Mouse (Mus musculus) right cerebral cortex, postnatal 25 days (tissue): ENCODE data around the gene Aida.
"Not testable (repeated sequence)": the region's sequence is repeated elsewhere in the genome, so short reads cannot be mapped to it uniquely, and the experiment has no call there.

Source experiments
- DNase-seq: peaks from one replicate; pipeline ENCODE4 v3.0.0; 2022

Aida gene

DNA sequence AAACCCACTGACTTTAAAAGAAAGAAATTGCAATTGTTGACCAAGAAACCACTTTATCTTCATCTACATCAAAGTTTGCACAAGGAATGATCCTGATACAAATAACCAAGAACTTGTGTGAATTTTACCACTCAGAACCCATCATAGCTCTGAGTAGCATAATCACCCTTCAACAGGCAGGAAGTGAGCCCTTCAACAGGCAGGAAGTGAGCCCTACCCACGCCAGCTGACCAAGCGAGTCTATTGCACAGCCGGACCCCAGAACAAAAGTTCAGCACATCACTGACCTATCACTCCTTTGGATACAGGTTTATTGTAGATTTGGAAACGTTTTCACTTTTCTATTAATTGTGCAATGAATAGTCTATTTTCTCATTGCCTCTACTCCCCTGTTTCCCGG, 26.1 kb downstream of the Aida start:
- DNase-seq = not testable (repeated sequence)

DNA sequence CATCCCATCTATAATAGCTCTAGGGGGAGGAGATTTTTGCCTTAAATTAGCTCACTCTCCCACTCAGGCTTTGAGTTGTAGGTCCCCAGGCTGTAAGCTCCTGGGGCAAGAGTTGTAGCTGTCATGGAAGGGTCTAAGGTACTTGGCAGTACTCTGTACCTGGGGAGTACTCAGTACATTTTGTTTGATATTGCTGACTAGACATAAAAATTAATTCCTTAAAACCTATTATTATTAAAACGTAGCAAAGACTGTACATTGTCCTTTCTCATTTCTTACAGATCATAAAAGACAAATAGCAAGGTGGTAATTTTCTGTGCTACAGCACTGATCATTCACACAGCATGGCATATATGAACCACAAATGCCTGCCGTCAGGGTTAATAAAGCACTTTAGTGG, 27.5 kb downstream of the Aida start:
- DNase-seq = no peak

DNA sequence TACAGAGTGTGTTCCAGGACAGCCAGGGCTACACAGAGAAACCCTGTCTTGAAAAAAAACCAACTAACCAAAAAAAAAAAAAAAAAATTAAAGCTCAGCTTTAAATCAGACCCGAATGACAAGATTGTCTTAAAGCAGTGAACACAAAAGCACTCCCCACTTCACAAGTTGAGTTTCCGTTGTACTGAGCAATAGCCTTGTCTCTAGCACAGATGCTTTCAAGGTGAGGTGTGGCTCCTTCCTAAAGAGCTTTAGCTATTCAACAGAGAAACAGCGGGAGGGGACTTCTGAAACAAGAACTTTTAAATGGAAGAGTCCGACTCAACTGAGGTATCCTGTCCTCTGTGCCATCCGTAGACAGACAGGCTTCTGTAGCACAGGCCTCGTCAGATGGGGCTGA, 28.0 kb downstream of the Aida start:
- no peak for DNase-seq

DNA sequence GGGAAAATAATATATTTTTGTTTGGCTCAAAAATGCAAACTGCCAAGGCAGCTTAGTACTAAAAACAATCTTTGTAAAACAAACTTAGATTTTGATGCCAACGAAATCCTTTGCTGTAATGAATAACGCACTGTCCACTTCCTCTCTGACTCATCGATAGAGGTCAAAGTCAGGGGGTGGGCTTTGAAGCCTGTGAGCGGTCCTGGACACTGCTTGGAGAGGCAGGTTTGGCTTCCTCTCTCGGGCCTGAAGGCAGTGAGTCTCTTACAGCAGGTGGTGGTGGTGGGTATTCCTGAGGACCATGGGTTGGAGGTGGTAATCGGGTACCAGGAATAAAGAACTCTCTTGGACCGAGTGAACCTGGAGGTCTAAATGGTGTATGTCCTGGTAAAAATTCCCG, 30.8 kb downstream of the Aida start:
- DNase-seq = no peak

DNA sequence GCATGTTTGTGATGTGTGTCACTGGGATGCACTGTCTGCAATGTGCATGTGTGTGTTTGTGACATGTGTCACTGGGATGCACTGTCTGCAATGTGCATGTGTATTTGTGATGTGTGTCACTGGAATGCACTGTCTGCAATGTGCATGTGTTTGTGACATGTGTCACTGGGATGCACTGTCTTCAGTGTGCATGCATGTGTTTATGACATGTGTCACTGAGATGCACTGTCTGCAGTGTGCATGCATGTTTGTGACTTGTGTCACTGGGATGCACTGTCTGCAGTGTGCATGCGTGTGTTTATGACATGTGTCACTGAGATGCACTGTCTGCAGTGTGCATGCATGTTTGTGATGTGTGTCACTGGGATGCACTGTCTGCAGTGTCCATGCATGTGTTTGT, 46.5 kb downstream of the Aida start:
- DNase-seq = not testable (repeated sequence)

DNA sequence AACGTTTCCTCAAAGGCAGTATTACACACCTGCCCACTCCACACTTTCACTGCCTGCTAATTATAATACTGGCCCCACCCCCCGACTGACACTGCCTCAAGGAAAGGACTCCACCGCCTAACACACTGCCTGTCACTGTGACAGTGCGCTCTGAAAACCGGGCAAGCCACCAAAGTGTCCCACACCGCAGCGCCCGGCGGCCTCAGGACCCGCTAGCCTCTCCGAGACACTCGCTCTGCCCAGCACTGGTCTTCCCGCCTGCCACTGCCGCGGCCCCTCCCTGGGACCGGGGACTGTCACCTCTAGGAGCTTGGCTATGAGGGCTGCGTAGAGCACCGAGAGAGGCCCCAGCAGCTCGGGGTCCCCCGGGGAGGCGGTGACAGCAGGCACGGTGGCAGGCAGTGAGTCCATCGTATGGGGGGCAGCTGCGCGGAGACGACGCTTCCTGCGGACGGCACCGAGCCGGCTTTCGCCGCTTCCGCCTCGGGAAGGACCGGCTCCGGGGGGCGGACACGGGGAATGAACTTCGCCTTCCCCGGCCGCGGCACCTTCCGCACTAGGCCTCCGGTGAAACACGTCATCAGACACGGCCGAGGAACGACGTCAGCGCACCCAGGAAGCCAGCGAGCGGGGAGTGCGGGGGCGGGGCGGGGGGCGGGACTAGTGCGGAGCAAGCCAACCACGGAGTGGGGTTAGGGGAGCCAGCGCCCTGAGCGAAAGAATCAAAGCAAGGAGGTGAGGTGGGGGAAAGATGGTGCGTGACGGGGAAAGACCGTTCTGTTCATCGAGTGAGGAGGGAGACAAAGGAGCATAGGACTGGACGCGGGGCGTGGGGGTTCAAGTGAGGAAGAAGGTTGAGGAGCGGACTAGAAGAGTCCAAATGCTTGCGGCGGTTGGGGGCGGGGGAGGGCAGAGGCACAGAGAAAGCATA, 48.8 kb downstream of the Aida start:
- DNase-seq = peak; percentile 89

DNA sequence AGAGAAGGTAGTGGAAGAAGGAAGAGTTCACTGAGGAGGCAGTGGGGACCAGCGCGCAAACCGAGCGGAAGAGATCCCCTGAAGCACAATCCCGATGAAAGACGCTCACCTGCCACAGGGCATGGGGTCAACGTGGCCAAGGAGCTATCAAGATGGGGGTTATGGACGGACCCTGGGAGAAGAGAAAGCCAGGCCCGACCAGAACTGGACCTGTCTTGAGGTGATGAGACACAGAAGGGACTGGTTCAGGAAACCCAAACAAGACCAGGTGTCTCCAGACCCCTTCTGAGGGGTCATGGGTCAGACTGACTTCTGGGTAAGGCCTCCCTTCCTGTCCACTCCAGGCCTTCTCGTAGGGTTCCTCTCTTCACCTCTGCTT, 49.4 kb downstream of the Aida start:
- DNase-seq = peak; percentile 14

DNA sequence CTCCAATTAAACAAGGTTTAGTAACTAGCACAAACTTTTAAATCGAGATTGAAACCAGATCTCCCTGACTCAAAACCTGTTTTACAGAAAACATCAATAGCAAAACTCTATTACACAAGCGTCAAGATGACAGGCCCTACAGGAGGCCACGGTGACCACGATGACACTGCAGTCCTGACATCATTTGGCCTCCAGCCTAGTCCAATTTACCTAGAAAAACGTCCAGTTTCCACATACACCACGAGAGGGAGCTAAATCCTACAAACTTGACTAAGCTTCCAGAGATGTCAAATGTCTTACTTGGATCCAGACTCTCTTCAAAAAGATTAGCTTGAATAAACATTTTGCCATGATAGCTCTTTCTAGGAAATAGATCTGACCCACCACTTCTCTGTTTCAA, 53.5 kb downstream of the Aida start:
- no peak for DNase-seq

DNA sequence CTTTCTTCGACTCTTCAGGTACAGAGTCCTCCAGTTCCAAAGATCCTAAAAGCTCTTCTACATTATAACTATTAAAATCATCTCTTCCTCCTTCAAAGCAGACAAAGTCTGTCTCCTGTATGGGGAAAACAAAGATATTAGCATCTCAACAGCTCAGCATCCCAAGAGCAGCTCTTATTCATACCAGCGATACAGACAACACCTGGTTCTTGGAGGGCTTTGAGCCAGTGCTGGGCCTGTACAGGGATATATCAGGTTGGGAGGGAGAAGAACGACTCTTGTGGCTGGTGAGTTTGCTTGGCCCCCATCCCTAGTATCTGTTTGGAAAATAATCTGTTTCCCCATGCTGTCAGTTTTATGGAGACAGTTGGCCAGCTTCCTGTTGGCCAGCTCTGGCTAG, 62.5 kb downstream of the Aida start:
- no peak for DNase-seq

- DNase-seq = no peak
These were observed 65.9 kb downstream of the Aida start for GRCm38 (mm10) chr1:183362301-183362700.

- DNase-seq = no peak
These were observed 66.6 kb downstream of the Aida start for GRCm38 (mm10) chr1:183362729-183363576.

DNA sequence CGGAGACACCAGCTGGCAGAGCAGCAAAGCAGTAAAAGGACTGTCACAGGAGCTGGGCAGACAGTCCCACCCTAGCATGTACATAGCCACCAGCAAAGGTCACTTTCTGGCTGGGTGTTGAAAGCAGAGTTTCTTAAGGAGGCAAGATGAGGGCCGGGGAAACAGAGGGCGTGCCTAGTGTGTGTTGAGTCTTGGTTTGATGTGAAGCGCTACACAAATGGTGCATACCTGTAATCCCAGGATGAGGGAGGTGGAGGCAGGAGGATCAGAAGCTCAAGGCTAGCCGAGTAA, 67.1 kb downstream of the Aida start:
- no peak for DNase-seq

GRCm38 (mm10) chr1:183366361-183366760, 70.0 kb downstream of the Aida start:
- DNase-seq = no peak

DNA sequence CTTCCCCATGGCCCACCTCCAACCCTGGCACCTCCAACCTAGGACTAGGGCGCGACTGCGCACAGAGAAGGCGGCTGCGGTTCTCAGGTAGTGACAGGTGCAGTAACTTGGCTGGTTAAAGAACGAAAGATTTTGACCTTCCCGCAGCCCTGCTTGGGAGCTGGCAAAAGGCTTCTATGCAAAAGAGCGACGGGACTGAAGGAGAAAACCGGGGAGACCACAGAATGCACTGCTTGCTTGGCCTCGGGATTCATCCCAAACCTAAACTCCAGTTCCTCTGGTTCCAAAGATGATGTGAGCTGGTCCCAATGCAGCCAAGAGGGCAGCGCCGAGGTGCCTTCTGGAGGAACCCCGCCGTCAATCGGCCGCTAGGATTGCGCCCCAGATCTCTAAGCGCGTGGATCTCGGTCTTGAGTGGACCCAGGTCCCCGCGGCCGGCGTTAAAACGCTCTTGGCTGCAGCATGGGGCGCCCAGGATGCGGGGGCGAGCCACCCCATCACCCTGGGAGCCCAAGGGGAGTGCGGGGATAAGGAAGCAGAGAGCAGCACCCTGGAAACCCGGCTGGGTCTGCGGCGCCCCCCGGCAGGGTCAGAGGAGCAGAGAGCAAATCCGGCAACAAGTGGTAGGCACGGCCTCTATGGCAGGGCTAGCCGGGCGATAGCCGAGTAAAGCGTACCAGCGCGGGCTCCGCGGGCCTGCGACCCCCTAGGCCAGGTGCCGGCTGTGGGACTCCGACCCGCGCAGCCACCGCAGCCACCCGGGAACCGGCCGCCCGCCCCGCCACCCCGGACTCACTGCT, 72.4 kb downstream of the Aida start:
- DNase-seq = peak; percentile 44

- DNase-seq = peak; percentile 97
These were observed 73.1 kb downstream of the Aida start, which contains the start of gene Mia3 for GRCm38 (mm10) chr1:183369427-183370014. Mia3 (minus strand) TSS chr1:183369553.

- DNase-seq = no peak
These were observed 78.3 kb downstream of the Aida start for GRCm38 (mm10) chr1:183374728-183375127.
